Mouse (Mus musculus): ENCODE results near the gene Glrp1. TPM values are rescaled to one million over a fixed set of nuclear protein-coding genes. Genes with fewer than 3 reads are reported as not detected.

Gene Glrp1
- not detected for total RNA-seq (2021)
- long read RNA-seq, experiment 1, result 0 reads
- long read RNA-seq, experiment 2, result 0 reads

DNA sequence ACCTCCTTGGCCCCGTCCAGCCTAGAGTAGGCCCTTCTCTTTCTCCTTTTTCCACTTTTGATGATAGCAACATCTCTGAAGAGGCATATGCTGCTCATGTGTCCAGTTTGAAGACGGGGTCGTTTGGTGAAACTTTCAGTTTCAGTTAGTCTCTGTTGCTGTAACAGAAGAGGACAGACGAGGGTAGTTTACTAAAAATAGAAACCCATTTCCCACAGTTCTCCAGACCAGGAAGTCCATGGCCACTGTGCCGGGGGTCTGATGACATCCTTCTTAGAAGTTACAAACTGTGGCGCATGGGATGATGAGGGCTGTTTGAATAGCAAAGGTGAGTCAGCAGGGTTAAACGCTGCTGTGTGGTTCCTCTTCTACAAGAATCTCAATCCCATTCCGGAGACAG is at the start of gene Glrp1:
Glrp1 (minus strand) TSS at position 278 of the 400 bp plus-strand sequence.
- DNase-seq, result no peak

DNA sequence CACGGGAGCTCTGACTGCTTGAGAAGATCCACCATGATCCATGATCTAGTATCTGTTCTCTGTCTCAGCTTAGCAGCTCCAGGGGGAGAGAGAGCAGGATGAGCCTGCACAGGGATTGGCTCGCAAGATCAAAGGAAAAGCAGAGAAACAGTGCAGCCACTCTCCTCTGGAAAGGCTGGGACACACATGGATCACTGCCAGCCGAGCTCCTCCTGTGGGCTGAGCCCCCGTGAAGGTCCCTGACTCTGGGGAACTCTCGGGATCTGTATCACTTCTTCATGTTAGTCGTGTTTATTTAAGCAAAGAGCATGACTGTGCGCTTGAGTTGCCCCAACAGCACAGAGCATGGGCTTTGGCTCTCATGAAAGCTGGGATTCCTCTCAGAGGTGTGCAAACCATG is 49.4 kb upstream of the Glrp1 start:
- DNase-seq, result peak; percentile 78

DNA sequence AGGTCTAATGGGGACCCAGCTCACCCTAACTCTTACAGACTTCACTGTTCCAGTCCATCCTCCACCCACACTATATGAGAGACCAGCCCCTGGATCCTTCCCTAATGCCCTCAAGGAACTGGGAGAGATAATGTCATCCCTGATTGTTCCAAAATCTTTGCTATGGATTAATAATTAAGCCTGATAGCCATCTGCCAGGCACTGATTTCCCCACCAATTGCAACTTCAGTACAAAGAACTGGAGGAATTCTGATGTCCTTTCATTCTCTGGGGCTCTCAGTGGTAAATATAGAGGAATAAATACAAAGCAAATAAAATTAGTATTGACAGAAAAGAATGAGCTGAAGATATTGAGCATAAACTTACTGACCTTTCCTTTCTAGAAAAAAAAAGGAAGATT is 48.9 kb upstream of the Glrp1 start:
- DNase-seq, result no peak

GRCm38 (mm10) chr1:88556401-88556800 is 46.5 kb upstream of the Glrp1 start:
- DNase-seq, result no peak

DNA sequence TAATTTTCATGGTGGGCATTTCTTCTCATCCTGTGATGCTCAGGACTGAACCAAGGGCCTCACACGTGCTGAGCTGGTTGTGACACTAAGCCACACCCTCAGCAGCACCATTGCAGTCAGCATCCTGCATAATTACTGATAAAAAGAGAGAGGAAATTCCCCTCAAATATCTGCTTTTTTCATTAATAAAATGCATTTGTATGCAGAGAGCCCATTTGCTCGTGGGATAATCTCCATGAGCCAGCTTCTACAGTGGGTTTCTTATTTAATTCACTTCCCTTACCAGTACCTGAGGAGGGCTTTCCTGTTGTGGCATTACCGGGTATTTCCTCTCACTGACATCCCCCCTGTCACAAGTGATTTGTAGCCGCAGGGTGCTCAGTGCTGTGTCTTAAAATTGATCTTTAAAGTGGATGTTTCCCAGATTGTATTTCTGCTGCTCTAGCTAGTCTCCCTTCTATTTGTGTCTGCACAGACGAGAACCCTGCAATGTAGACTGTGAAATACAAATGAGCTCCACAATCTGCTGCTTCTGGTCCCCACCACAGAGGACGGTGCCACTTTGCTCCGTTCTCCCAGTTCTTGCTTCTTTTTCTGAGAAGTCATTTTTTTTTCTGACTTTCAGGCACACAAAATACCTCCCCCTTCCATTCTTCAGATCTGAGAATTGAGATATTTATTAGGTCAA is 43.8 kb upstream of the Glrp1 start:
- DNase-seq, result no peak

DNA sequence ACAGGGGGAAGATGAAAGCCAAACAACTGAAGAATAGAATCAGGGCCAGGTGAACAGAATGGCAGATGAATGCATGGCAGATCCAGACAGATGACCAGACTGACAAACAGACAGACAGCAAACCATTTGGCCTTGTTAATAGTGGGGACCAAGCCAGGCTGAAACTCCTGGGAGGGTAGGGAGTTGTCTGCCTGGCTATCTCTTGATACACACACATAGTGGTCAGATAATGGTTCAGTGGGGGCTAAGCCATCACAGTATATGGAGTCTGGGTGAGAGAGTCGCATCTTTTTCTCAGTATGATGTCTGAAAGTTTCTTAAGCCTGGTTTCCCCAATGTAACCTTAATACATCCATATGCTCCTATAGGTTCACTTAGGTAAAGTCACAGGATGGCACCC is 39.4 kb upstream of the Glrp1 start:
- DNase-seq, result no peak

DNA sequence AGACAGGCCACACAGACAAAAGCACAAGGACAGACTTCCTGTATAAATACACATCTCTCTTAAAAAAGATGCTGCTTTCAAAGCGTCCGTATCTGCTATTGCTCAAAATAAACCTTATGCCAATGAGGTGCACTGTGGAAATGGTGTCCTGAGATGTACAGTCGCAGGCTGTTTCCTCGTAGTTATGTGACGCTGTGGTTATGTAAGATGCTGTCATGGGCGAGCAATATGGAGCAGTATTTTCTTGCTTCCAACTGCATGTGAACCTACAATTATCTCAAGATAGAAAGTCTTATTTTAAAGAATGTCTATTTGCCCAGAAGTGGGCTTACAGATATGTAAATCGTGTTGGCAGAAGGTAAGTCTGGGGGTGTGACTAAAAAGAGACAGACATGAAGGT is 37.3 kb upstream of the Glrp1 start:
- DNase-seq, result no peak

- no peak for DNase-seq
Observed at GRCm38 (mm10) chr1:88543608-88544007, 33.7 kb upstream of the Glrp1 start.

DNA sequence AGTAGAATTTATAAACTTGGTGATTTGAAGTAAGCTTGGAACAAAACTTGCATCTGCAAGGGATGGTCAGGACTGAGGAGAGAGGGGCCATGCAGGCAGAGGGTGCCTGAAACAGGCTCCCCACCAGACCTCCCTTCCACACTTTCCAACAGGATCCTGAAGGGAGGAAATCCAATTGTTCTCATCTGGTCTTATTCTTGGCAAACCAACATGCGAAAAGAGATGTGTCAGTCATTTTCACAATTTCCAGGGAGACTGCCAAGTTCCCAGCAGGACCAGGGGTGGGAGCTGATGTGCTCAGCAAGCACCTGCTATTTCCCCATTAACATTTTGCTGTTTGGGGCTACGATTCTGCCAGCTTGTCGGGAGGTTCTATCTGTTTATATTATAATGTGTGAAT is 30.0 kb upstream of the Glrp1 start:
- no peak for DNase-seq

GRCm38 (mm10) chr1:88539256-88539655 is 29.4 kb upstream of the Glrp1 start:
- DNase-seq, result no peak

DNA sequence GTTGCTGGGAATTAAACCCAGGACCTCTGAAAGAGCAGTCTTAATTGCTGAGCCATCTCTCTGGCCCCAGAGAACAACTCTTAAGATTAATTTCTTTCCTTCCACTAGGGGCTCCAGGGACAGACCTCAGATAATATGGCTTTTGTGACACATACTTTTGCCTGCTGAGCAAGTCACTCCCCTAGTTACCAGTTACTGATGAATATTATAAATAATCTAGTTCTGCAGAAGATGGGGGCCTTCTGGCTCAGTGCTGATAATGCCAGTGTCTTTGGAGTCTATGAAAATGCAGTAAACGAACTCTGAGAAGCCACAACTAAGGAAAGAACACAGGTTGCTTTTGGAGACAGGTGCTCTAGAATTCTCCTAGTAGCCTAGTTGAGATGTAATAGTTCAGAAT is 26.4 kb upstream of the Glrp1 start:
- DNase-seq, result no peak

DNA sequence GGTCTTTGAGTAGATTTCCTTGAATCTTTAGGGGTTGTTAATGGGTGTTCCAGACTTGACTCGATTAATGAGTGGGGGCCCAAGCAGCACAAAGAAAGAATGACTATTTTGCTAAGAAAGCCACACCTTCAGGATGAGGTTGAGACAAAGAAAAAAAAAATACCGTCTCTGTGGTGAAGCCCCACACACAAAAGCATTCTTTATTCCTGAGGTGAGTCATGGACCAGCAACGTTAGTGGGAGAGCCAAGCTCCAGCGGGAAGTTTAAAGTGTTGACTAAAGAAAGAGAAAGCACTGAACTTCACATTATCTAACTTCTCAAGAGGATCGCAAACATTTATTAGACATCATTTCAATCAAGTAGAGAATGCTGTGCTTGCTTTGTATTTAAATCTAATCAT is 24.2 kb upstream of the Glrp1 start:
- DNase-seq, result no peak

- no peak for DNase-seq
Observed at GRCm38 (mm10) chr1:88526161-88526560, 16.3 kb upstream of the Glrp1 start.

DNA sequence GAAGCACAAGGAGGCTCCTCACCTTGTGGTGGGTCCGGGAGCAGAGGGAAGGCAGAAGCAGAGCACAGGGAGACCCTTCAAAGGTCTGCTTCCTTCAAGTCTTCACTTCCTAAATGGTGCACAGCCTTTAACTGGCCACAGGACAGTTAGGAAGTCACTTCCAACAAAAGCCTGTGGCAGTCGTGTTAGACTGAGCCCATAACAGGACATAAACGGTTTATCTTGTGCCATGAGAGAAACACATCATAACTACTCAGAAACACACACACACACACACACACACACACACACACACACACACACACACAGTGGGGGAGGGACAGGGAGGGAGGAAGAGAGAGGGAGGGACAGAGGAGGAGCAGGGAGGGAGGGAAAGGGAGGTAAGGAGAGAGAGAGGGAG is 15.8 kb upstream of the Glrp1 start:
- DNase-seq, result no peak

DNA sequence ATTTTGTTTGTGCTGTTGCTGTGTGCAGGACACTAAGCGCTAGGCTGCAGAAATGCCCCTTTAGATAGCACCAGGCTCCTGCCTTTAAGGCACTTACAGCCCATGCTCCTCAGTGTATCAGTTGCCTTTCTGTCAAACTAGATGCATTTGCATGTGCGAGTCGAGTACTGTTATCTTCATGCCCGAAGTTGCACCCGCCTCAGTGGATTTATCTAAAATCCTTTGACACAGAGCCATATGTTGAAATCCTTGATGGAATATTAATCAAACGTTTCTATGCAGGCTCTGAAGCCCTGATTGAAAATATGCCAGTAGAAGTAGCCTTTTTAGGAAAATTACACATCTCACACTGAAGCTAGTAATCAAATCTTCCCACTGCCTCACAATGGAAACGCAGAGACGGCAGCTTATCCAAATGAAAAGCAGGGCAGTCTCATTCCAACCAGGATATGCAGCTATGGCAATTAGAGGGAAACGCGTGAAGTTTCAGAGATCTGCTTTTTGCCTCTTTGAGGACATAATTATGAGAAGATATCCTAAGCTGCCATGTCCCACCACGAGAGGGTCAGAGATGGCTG is 11.4 kb upstream of the Glrp1 start:
- DNase-seq, result no peak

DNA sequence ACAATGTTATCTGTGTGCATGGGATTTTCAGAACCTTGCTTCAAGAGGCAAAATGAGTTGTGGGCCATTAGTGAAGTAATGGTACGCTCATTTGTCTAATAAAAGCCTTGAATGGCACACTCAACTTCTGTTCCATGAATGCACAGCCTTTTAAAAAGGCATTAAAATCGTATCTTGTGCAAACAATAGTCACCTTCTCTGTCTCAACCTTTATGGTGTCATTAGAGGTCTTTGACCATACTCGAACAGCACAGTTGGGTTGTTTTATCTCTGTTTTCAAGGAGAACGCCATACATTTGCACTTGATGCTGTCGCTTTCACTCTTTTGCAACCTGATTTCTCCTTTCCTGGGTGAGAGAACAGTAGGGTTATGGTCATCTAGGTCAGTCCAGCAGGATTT is 3.7 kb upstream of the Glrp1 start:
- no peak for DNase-seq

GRCm38 (mm10) chr1:88507886-88508285 is 2.0 kb downstream of the Glrp1 start:
- DNase-seq, result no peak

- DNase-seq, result no peak
Observed at GRCm38 (mm10) chr1:88507214-88507613, 2.7 kb downstream of the Glrp1 start.

GRCm38 (mm10) chr1:88506412-88506811 is 3.5 kb downstream of the Glrp1 start:
- no peak for DNase-seq

DNA sequence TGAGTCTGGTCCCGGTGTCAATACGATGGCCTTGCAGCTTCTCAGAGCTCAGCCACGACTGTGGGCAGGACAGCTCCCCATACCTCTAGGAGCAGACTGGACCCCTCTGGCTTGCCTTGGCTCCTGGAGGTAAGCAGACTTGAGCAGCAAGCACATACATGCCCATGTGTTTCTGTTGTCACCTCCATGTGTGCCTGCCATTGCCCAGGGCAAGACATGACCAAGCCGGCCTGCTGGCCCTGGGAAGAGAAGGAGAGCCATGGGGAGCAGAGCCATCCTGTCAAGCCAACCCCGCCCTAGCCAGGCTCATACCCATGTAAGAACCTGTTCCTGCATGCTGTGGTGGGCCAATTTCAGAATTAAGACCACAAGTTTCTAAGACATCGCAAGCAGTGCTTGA is 4.2 kb downstream of the Glrp1 start:
- no peak for DNase-seq

DNA sequence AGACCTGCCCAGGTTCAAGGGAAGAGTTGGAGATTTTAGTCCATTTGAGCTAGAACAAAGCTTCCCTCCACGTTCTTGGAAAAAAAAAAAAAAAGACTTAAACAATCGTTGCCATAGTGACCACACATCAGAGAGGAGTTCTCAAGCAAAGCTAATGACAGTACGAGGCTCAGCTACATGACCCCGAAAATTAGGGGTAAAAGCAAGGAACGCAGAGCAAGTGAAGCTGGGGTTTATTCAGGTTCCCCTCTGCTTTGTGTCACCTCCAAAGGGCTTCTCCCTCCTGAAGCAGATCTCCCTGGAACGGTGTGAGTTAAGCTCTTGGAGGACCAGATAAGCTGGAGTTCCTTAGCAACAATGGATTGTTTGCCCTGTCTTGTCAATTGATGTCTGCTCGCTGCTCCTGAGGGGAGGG is 5.3 kb downstream of the Glrp1 start:
- no peak for DNase-seq

GRCm38 (mm10) chr1:88502822-88503221 is 7.0 kb downstream of the Glrp1 start:
- DNase-seq, result no peak

GRCm38 (mm10) chr1:88499230-88499737 is 10.6 kb downstream of the Glrp1 start:
- no peak for DNase-seq

DNA sequence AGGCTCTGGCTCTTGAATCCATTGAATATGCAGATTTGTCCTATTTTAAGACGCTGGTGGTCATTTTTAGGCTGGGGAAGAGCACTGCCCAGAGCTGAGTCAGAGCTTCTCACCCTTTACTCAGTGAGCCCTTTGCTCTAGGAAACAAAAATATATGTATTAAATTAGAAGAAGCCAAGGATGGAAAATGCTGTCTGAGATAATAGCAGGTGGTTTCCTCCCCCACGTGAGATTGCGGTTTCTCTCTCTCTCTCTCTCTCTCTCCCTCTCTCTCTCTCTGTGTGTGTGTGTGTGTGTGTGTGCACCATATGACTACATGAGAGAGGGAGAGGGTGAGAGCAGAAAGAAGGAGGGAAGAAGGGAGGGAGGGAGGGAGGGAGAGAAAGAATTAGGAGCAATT is 12.5 kb downstream of the Glrp1 start:
- DNase-seq, result no peak
